Mouse (Mus musculus) B cell, adult 2 months (primary cell): ENCODE measurements around the gene Impg1.

Experiments
- DNase-seq, 2 experiments: peaks; one replicate each; pipeline ENCODE4 v3.0.0; 2022

Impg1 gene

GRCm38 (mm10) chr9:80277770-80278169, 187.5 kb downstream of the Impg1 start:
- DNase-seq = no peak

GRCm38 (mm10) chr9:80277157-80277556, 188.1 kb downstream of the Impg1 start:
- no peak for DNase-seq

DNA sequence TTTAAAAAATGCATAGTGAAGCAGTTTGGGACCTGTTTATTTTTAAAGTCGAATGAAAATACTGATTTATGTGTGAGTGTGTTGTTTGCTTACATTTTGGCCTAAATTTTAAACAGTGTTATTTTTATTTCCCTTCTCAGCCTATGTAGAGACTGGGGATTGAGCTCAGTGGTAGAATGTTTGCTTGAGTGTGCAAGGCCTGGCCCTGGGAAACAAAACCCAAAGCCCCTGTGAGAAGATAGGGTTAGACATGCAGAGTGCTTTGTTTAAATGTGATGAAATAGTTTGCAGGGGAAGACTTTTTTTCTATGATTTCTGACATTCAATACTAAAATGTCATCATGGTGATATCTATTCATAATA, 189.5 kb downstream of the Impg1 start:
- no peak for DNase-seq

DNA sequence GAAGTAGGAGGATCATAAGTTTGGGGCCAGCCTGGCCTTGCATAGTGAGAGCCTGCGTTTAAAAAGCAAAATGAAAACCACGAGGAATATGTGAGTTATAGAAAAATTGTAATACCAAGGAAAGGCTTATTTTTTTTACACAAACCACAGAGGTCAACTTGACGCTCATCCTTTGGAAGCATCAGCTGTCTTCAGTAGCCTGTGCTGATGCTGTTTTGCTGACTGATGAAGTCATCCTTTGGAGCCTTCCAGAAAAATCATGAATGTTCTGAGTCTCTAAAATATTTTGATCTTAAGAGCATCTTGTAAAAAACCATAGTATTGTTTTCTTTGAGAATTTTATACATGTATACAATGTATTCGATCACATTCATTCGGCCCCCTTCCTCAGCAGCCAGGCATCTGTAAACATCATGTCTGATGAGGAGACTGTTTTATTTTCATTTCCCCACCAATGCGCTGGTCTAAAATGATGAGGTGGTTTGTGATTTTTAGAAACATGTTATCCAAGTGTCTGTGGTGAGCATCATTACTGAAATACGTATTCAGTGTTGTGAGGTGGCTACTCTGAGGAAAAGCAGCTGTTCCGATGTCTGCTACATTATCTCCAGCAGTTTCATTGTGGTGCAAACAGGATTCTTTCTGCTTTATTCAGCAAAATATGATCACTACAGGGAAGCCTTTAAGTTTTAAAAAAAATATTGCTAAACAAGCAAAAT, 190.1 kb downstream of the Impg1 start:
- DNase-seq = no peak

- no peak for DNase-seq
These were observed 192.3 kb downstream of the Impg1 start for GRCm38 (mm10) chr9:80272951-80273350.

DNA sequence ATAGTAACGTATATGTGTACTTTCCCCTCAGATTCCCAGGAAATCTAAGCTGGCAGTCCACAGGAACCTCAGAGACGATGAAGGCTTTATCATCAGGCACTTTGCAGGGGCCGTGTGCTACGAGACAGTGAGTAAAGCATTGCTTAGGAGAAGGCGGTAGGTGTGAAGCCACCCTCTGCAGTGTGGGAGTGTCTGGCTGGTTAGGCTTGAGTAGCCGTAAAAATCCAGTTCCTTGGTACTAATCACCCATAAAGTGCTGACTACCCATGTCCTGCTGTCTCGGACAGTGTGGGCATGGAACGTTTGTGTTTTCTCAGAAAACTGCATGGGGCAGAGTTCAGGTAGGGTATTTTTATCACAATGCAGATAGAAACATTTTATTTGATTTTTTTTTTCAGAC, 195.7 kb downstream of the Impg1 start:
- no peak for DNase-seq

GRCm38 (mm10) chr9:80266507-80266906, 198.8 kb downstream of the Impg1 start:
- peak; percentile 25 to 27 for DNase-seq

DNA sequence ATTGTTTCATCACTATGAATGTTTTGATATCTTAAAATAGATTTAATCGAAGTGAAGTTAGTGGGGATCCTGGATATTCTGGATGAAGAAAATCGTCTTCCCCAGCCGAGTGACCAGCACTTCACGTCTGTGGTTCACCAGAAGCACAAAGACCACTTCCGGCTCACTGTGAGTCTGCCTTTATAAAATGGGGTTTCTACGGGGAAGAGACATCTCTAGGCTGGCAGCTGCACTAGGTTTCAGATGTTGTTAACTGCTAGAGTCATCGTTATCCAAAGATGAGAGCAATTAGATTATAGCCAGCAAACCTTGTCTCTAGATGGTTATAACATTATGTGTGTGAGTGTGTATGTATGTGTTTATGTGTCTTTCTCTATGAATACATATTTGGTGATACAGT, 199.2 kb downstream of the Impg1 start:
- DNase-seq = no peak
